Mouse (Mus musculus) G1E (cell line): Measurements from ENCODE around the gene Slc37a2.

Experiments
- CTCF ChIP-seq: IDR thresholded peaks from 2 replicates; pipeline ENCODE4 v1.5.1; 2012; ENCODE audit warnings: low read depth, low read length, inconsistent platforms, mixed read lengths
- GATA1 ChIP-seq: IDR thresholded peaks from 2 replicates; pipeline ENCODE4 v1.6.1; 2012; ENCODE audit warnings: borderline replicate concordance, low read length, inconsistent platforms, mixed read lengths
- TAL1 ChIP-seq: conservative IDR thresholded peaks from 2 replicates; pipeline ENCODE4 v1.6.1; 2012; ENCODE audit warnings: low read depth, low read length, inconsistent platforms, mixed read lengths

DNA sequence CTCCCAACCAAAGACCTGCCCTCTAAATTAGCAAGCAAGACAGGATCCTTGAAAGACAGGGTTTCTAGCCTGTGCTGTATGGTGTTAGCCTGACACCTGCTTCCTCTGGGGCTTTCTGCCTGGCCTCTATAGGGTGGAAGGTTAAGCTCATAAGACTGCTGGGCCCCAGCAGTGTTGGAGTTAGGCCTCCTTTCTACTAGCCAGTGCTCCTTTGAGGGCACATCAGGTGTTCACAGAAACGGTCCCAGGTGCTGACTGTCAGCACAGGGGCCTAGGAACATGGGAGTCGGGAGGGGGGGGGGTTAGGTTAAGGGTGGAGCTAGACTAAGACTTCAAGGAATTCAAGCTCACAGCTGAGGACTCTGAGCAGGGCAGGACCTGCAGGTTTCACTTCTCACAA lies 10.1 kb downstream of the Slc37a2 start:
- TF ChIP-seq TAL1 (no peak), GATA1 (no peak), CTCF (no peak)
